Mouse (Mus musculus) cerebellum, postnatal 14 days (tissue): ENCODE measurements around the gene Fmo1.

Experiments used
- DNase-seq, 2 experiments: peaks; one replicate each; pipeline ENCODE4 v3.0.0; 2021; ENCODE audit warnings: mixed read lengths in 2 of 2

The Fmo1 gene

DNA sequence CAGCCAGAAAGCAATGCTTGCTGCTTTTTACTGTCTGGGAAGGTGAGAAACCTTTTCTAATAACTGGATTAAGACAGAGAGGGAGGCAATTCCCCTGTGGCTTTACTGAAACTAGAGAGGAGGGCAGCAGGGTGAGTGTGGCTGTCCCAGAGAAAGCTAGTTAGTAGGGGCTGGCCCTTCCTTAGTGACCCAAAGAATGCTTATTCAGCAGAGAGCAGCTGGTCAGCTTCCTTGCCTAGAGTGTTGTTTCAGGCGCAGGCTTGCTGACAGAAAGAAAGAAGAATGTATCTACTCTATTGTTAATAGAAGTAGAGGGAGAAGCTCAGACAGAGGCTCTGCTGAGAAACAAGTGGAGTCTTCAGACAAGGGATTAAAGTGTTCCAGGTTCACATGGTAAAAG, 4.1 kb downstream of the Fmo1 start:
- no peak for DNase-seq

DNA sequence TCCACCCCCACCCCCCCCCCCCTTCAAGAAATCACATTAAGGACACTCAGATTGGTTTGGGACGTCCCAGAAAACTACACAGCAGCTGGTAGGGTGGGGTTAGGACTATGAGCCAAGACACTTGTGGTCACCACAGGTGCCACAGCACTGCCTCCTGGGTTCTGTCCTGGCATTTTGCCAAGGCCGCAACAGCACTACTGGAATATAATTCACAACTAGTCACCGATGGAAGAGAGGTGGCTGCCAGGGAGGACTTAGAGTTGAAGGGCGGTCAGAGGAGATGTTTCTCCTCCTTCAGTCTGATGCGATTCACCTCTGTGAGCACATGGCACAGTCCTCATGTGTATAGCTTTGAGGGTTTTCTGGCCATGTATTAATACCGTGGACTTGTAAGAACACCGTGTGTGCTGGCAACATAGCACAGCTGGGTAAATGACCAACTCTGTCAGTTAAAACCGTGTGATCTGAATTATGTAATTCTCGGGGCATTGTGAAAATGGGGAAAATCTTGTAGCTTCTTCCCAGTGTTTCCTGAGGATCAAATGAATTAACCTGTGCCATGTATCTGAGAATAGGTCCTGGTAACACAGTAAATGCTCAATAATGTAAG, 6.3 kb downstream of the Fmo1 start:
- DNase-seq = peak; percentile 9 to 11

DNA sequence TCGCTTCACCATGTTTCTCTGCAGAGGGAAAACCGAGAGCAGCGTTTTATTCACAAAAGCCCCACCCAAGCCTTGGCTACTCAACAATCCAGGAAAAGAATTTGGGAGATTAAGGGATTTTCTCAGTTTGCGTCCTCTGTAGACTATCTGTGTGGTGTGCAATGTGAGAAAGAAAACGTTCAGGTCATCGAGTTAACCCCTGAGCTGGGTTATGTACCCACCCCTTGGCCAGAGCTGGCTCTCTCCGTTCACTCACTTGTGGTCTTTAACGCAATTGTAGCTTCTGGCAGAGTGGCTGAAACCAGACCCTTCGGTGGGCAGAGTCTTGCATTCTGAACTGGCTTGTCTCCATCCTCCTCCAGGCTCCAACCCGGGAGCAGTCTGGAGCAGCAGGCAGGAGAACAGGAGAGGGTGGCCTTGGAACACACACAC, 6.8 kb downstream of the Fmo1 start:
- DNase-seq = peak; percentile 4 to 18

DNA sequence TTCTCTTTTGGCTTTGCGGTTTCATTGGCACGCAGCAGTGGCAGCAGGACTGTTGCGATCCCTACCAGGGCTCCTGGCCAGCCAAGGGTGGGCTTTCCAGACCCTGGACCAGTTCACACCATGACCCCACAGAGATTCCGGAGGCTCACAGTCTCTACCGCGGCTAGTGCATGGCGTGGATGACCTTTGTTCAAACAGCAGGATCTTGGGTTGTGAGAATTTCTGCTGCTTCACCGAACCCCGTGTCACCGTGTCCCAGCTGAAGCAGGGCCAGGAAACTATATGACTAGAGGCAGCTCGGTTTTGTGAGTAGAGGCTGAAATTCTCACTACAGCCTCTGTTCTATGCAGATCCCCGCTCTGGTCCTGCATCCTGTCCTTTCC, 7.7 kb downstream of the Fmo1 start:
- peak; percentile 31 to 42 for DNase-seq

DNA sequence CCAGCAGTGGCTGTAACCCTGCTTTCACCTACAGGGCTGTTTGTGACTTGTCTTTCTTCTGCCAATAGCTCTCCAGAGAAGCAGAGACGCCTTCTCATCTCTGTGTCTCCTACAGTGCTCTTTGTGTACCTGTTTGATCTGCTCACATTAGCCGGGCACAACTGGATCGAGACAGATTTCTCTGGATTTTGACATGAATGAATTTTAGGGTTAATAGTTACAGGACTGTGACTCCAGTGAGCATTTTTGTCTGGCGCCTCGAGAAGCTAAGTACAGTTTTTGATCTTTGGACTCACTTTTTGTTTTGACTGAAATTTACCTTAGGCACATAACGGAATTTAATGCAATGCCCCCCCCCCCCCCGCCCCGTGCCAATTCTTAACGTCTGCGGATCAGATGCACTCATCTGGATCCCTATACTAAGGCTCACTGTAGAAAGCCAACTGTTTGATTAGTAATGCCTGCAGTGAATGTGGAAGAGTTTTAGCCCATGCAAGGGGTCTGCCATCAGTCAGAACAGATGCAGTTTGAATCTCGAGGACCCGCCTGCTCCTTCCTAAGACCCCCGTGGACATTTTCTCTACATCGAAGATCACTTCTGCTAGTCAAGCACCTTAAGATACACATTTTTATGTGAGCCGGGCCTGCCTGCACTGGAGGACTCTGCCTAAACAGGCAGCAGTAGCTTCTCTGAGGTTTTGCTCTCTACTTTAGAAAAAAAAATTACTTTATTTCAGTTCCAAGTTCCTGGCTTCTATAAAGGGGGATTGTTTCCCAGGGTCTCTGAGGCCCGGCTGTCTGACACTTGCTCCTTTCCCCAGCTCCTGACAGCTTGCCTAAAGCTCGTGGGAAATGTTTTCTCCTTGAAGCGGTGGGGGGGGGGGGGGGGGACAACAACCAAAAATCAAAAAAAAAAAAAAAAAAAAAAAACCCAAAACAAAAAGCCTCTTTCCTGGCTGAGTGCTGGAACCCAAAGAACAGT, 8.4 kb downstream of the Fmo1 start:
- DNase-seq = no peak

DNA sequence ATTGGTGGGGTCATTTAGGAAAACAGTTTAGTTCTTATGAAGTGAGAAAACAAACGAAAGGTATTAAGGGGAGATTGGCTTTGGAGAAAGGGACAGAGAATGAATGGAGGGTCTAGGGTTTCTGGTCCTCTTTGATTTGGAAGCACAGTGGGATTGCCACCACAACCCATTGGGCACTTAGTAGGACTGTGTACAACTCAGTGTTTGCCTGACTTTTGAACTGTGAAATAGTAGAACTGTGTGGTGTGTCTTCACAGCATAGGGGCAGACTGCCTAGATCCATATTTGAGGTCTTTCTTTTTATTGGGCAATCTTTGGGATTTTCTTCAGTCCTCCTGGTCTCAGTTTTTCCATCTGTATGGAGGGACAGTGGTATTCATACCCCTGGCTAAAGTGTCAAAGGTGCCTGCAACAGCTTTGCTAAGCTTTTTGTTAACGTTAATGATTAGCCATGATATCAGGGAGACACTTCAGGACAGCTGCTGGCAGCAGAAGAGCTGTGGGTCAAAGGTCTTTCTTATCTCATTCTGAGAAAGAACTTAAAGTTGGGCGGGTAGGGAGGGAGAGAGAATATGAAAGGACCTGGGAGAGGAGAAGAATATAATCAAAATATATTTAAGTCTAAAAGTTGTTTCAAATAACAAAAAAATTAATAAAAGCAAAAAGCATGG, 12.5 kb downstream of the Fmo1 start:
- no peak for DNase-seq

DNA sequence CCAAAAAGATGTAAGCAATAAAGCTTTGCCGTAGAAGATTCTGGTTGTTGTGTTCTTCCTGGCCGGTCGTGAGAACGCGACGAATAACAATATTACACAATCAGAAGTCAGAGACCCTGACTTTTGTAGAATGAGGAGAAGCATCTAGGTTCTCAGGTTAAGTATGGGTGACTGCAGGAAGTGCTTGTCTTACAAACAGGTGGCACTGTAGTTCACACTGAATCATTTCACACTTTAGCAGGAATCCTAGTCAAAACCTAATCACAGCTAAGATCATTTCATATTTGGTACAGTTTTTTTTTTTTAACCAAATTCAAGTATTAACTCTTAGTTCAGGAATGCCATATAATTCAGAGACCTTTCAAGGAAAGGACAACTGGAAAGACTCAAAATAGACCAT, 18.9 kb downstream of the Fmo1 start:
- no peak for DNase-seq

DNA sequence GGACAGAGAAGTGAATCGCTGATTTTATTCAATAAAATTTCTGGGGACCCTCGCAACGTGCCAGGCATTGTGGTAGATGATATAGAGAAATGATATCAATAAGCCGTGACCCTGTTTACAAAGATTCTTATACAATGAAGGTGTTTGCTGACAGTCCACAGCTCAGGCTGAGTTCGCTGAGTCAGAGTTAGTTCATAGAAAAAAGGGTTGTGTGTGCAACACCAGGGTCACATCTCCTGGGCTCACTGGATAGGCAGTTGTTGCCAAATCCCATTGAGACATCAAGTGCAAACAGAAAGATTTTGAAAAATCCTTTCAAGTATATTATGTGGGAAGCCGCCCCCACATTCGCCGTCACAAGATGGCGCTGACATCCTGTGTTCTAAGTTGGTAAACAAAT, 26.2 kb downstream of the Fmo1 start:
- DNase-seq = no peak

DNA sequence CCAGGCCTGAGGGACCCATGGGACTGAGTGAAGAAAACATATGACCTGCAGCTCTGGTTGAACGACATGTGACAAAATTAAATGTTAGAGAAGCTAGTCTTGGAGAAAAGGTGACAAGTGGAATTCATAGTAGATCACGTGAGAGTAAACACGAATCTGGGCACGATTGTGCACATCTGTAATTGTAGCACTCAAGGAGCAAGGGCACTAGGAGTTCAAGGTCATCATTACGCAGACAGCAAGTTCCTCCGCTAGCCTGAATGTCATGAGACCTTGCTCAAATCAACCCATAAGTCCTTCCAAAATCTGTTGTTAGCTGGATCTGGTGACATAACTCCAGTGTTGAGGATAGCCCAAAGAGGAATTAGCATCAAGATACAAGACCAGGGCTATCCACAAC, 27.4 kb downstream of the Fmo1 start:
- DNase-seq = no peak

DNA sequence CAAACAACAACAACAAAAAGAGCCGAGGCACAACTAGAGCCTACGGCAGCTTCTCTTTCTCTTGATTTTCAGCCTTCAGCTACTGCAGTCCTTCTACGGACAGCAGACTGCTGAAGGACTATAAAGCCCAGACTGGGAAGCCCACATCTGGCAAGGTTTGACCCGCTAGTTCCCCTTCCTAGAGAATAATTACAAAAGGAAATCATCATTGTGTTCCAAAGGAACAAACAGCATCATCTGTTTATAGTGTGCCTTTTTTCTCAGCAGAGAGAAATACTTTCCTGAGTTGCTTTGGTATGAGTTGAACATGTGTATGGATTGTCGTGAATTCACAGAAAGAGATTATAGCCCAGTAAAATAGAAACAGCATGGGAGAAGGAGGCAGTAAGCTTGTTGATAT, 32.1 kb downstream of the Fmo1 start:
- DNase-seq = no peak

DNA sequence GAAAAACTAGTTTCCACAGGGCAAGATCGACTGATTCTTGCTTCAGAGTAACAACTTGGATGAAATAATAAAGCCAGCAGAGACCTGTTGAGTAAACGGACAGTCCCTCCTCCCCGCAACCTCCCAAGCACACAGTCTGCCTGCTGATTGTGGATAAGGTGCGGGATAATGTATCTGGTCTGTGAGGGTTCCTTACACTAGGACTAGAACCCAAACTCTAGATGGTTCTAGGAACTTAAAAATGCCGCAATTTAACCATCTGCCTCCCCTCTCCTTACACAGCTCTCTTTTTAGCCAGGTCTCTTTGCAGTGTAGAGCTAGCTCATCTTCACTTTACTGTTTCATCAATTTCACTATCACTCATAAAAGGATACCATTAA, 33.8 kb downstream of the Fmo1 start:
- no peak for DNase-seq

DNA sequence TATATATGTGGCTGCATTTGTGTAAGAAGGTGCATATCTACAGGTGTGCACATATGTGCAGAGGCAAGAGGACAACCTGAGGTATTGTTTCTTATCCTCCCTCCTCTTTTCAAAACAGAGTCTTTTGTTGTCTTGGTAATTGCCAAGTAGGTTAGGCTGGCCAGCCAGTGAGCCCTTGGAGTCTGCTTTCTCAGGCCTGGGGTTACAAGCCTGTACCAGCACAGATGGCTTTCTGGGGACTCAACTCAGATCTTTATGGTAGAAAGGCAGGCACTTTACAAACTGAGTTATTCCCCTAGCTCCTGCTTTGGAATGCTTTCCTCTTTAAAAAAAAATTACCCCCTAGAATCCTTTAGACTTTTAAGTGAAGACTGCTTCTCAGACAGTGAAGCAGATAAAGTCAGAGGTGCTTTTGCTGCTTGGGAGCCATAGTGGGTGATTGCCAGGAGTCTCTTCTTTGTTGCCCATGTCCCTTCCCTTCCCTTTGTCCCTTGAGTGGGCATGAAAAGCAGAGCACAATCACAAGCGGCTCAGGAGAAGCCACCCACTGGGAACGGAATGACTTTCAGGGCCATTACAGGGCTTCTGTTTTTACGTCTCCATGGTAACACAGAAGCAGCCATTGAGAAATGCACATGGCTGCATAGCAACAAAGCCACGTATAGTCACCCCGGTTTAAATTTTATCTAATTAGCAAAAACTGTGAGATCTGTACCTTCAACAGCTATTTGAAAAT, 34.4 kb downstream of the Fmo1 start:
- no peak for DNase-seq

DNA sequence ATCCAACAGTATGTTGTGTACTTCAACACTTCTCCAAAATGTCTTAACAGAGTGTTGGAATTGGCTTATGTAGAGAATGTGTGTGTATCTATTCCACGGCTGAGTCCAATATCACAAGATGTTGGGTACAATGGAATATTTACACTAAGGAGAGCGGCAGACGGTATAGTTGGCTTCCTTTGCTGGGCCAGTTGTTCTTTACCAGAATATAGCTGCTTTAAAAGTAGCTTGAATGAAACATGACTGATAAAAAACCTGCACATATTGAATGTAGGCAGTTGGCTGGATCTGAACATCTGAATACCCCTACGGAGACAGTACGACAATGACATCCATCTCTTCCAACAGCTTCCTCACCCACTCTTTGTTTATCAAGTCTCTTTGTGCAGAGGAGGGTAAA, 47.1 kb downstream of the Fmo1 start:
- no peak for DNase-seq

DNA sequence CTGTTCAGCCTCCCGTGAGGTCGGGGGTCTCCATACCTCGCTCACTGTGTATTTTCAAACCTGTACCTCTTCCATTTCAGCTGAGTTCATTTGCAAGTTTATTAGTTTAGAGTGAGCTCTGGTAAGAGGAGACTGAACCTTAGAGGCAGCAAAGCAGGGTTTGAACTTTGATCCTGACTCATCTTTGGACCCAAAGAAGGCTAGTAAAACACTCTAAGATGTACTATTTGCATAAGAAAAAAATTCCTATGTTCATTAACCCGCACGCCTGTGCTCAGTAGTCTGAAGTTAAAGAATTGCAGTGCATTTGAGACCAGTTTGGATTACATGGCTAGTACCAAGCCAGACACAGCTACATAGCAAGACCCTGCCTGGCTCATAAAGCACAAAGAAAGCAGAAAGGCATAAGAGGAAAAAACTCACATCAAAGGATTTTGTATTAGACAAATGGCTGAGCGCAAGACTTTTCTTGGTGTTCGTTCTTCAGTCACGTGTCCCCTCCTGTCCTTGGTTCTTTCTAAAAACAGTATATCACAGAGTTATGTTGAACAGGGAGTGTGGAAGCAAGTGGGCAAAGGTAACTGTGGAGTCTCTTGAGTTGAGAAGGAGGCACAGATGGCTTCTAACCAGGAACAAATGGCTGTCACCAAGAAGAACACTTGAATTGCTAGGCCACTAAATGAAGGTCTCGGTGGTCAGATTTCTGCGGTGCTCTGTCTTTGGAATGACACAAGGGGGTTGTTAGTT, 50.9 kb downstream of the Fmo1 start:
- DNase-seq = no peak

DNA sequence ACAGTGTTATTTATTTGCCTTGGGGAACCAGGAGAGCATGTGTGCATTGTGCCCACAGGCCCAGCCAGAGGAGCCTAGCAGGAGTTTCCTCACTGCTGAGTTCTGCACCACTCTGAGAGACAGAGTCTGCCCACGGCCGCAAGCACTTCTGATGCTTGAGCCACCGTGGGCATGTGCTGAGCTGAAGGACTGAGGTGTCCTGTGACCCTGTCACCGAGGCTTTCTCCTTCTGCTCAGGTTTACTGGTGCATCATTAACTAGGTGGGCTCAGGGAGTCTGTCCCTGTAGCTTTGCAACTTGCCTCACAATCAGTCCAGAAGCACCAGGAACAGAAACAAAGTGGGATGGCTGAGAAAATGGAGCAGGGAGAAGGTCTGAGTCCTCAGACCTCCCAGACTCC, 51.5 kb downstream of the Fmo1 start:
- DNase-seq = no peak

DNA sequence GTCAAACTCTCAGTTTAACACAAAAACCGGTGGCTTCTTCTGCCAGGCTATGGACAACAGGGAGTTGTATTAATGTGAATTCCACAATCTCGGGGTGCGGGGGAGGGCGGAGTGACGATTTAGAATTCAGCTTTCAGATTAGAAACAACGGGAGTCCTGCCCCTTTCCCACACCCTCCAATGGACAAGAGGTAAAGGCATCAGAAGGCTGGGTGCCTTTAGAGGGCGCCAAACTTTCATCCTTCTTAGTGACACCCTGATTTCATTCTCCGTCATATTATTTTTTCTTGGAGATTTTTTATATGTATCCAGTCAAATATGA, 52.6 kb downstream of the Fmo1 start, which contains the start of gene Fmo4:
Gene Fmo4 (minus strand): TSS at position 137 of the 321 bp plus-strand sequence.
- peak; percentile 28 to 40 for DNase-seq

DNA sequence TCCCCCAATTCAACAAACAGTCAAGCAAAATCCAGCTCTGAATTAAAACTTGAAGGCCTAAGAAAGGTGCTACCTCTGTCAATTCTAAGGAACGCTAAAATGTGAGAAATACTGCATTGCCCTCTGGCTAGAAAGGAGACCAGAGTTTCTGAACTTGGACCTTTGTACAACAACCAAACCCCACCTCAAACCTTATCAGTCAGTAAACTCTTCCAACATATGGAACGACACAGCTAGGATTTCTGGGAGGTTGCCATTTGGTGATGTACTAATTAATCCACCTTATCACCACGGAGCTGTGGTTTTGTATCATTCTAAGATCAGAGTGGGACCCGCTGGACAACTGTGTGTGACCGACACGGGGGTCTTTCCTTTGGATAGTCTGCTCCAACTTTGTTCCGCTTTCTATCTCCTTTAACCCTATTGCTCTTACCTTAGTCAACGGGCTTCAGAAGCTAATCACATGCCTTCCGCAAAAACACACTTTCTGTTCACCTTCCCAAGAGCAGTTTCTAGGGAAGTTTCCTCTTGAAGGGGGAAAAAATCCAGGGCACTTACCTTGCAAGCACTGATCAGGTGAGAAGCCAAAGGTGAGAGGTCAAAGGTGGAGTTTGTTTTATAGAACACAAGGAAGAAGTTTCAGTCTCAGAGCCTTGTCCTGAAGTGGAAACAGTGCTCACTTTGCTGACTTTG, 53.1 kb downstream of the Fmo1 start:
- DNase-seq = no peak

DNA sequence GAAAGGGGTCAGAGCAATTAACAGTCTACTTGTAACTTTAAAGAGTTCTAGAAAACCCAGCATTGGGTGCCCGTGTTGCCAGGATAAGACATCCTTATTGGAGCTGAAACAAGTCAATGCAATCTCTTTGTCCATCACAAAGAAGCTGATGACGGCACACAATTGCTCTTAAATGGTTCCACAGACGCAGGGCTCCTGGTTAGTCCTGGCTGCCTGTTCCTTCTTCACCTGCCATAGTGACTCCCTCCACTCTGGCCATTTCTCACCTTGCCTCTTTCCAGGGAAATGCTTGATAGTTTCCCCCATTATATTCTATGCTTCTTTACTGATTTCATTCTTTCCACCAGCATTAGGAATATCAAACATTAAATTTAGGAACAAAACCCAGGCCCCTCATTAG, 57.9 kb downstream of the Fmo1 start:
- no peak for DNase-seq

DNA sequence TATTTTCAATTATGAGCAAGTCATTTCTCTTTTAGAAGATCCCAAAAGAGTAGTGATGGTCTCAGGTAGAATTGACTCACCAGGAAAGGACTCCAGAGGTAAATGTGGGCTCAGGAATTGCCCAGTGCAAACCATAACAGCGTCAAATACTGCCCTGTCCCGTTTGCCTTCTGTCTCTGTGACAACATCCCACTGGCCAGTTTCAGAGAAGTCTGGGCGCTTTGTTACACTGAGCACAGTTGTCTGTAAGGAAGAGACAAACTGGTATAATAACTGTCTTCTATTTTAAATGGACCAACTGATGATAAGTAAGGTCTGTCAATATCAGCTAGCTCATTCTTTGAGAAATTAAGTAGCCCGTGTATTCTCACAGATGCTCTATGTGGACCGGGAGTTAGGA, 59.0 kb downstream of the Fmo1 start:
- DNase-seq = no peak

DNA sequence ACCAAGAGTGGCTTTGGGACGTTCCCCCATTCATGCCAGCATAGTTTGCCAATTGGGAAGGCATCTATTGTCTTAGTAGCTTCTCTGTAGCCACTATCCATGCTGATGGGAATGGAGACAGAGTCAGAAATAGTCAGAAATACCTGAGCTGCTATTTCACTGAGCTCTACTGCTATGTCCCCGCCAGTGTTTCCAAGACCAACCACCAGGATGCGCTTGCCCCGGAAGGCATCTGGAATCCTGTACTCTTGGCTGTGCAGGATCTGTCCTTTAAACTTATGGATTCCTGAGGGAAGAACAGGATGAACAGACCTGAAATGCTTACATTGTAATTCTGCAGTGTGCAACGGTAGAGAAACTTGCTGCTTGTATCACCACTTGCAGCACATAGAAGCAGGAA, 61.4 kb downstream of the Fmo1 start:
- no peak for DNase-seq

DNA sequence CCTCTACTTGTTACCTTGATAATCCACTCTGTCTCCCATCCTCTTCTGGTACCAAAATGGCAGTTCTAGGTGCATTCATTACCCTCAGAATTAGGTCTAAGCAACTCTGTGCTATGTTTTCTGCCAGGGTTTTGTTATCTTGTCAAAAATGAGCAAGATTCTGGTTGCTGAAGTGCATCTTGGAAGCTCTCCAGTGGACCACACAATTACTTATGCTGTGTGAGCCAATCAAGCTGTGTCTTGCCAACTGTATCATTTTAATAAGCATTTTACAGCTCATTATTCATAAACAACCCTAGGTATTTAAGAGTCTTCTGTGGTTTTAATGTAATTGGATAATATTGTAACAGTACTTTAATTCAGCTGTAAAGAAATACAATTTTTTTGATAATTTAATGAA, 70.0 kb downstream of the Fmo1 start:
- peak; percentile 4 to 16 for DNase-seq
